Mouse (Mus musculus): ENCODE data around the gene Dchs2. TPM values are rescaled to one million over a fixed set of nuclear protein-coding genes. Genes with fewer than 3 reads are reported as not detected.
"Not testable (repeated sequence)": the region's sequence is repeated elsewhere in the genome, so short reads cannot be mapped to it uniquely, and the experiment has no call there.

The Dchs2 gene
- polyA plus RNA-seq, 1 experiment = 0.02 TPM

- Histone ChIP-seq H3K4me3 (ENCODE audit: insufficient read depth, poor library complexity, severe bottlenecking) (no peak overlapping the region), H3K27me3 (ENCODE audit: control insufficient read depth, insufficient read depth, insufficient read length) (peaks cover 19% of the 10 kb centered on the region), H3ac (ENCODE audit: control insufficient read depth, insufficient read length, low read depth) (no peak overlapping the region), H3K36me3 (ENCODE audit: control insufficient read depth, insufficient read depth) (no peaks in the 10 kb centered on the region), H3K79me2 (ENCODE audit: control insufficient read depth, insufficient read depth) (no peaks in the 10 kb centered on the region), H3K79me3 (ENCODE audit: low read depth) (no peaks in the 10 kb centered on the region)
- TF ChIP-seq CEBPB (IDR thresholded peaks at IDR 0.05; ENCODE audit: low read depth) (no peak), CTCF (IDR thresholded peaks at IDR 0.05; ENCODE audit: control insufficient read depth, insufficient read depth, insufficient read length) (no peak), USF1 (IDR thresholded peaks at IDR 0.05; ENCODE audit: low read depth) (no peak)
These were observed 12.8 kb upstream of the Dchs2 start for GRCm38 (mm10) chr3:83114946-83115345.

- Histone ChIP-seq H3K36me3 (ENCODE audit: control insufficient read depth, insufficient read depth) (no peaks in the 10 kb centered on the region), H3K79me2 (ENCODE audit: control insufficient read depth, insufficient read depth) (no peaks in the 10 kb centered on the region), H3K27me3 (ENCODE audit: control insufficient read depth, insufficient read depth, insufficient read length) (peaks cover 14% of the 10 kb centered on the region), H3K4me3 (ENCODE audit: insufficient read depth, poor library complexity, severe bottlenecking) (no peak overlapping the region), H3ac (ENCODE audit: control insufficient read depth, insufficient read length, low read depth) (no peak overlapping the region), H3K79me3 (ENCODE audit: low read depth) (no peaks in the 10 kb centered on the region)
- TF ChIP-seq USF1 (IDR thresholded peaks at IDR 0.05; ENCODE audit: low read depth) (no peak), MAX (IDR thresholded peaks at IDR 0.05) (no peak), CTCF (IDR thresholded peaks at IDR 0.05; ENCODE audit: control insufficient read depth, insufficient read depth, insufficient read length) (no peak)
These were observed 10.2 kb upstream of the Dchs2 start for GRCm38 (mm10) chr3:83117592-83117991.

- H3K79me2 ChIP-seq (ENCODE audit: control insufficient read depth, insufficient read depth); H3ac ChIP-seq (ENCODE audit: control insufficient read depth, insufficient read length, low read depth); H3K36me3 ChIP-seq (ENCODE audit: control insufficient read depth, insufficient read depth); H3K79me3 ChIP-seq (ENCODE audit: low read depth); H3K4me3 ChIP-seq (ENCODE audit: insufficient read depth, poor library complexity, severe bottlenecking): not testable (repeated sequence)
- peaks cover 30% of the 10 kb centered on the region for H3K27me3 ChIP-seq (ENCODE audit: control insufficient read depth, insufficient read depth, insufficient read length)
These were observed 3.8 kb upstream of the Dchs2 start for GRCm38 (mm10) chr3:83123945-83124344.

DNA sequence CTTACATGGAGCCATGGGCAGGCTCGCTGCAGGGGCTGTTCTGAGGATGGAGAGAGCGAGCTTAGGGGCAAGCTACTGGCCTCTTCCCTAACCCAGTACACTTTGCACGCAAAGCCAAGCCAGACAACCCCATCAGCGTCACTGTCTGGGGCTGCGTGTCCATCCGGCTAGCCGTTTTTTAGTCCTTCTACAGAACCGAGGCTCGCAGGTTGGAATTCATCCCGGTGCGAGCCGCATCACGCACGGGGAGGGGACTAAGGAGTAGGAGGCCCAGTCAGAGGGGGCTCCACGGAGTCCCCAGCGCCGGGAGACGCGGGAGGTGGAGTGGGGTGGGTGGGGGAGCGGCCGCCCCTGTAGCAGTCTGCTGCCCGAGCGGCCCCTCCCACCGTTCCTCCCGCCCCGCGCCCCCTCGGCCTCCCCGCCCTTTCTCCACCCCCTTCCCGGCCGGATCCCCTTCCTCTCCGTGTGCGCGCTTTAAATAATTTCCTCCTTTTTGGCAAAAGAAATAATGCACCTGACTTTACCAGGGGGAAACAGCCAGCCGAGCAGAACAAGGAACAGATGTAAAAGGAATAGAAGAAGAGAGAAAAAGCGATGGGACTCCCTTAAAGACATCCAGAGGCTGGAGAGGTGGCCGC lies 541 bp upstream of the Dchs2 start:
- no peak overlapping the region for H3ac ChIP-seq (ENCODE audit: control insufficient read depth, insufficient read length, low read depth)
- H3K27me3 ChIP-seq (ENCODE audit: control insufficient read depth, insufficient read depth, insufficient read length) = peaks cover 46% of the 10 kb centered on the region
- no peaks in the 10 kb centered on the region for H3K79me3 ChIP-seq (ENCODE audit: low read depth)

DNA sequence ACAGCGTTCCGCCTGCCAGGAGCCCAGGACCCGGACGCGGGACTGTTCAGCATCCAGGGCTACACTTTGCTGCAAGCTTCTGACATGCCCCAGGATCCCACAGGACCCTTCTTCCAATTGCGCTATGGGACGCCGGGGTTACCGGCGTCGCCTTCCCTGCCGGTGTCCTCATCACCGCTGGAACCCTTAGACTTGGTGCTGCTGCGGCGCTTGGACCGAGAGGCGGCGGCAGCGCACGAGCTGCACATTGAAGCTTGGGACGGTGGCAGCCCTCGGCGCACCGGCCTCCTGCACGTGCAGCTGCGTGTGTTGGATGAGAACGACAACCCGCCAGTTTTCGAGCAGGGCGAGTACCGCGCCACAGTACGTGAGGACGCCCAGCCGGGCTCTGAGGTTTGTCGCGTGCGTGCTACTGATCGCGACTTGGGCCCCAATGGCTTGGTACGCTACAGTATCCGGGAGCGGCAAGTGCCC lies 738 bp downstream of the Dchs2 start:
- H3ac ChIP-seq (ENCODE audit: control insufficient read depth, insufficient read length, low read depth) = no peak overlapping the region
- no peaks in the 10 kb centered on the region for H3K79me2 ChIP-seq (ENCODE audit: control insufficient read depth, insufficient read depth)
- no peaks in the 10 kb centered on the region for H3K36me3 ChIP-seq (ENCODE audit: control insufficient read depth, insufficient read depth)
- H3K4me3 ChIP-seq (ENCODE audit: insufficient read depth, poor library complexity, severe bottlenecking) = no peak overlapping the region
- TF ChIP-seq MYOG (IDR thresholded peaks at IDR 0.05; ENCODE audit: control insufficient read depth, extremely low read depth, insufficient read length) = no peak
- TF ChIP-seq MYOD1 (IDR thresholded peaks at IDR 0.05; ENCODE audit: control insufficient read depth, insufficient read length, low read depth) = no peak
- TF ChIP-seq CEBPB (IDR thresholded peaks at IDR 0.05; ENCODE audit: low read depth) = no peak
- no peak for TF ChIP-seq CTCF (IDR thresholded peaks at IDR 0.05; ENCODE audit: control insufficient read depth, insufficient read depth, insufficient read length)
- no peak for TF ChIP-seq USF1 (IDR thresholded peaks at IDR 0.05; ENCODE audit: low read depth)
- TF ChIP-seq FOSL1 (IDR thresholded peaks at IDR 0.05; ENCODE audit: insufficient read depth, low read length, poor library complexity, severe bottlenecking) = no peak
- TF ChIP-seq MAX (IDR thresholded peaks at IDR 0.05) = no peak
- H3K27me3 ChIP-seq (ENCODE audit: control insufficient read depth, insufficient read depth, insufficient read length) = peaks cover 46% of the 10 kb centered on the region
- no peaks in the 10 kb centered on the region for H3K79me3 ChIP-seq (ENCODE audit: low read depth)

More for the DNA sequence above, 541 bp upstream of the Dchs2 start:
- TF ChIP-seq MYOG (IDR thresholded peaks at IDR 0.05; ENCODE audit: control insufficient read depth, extremely low read depth, insufficient read length) (no peak), FOSL1 (IDR thresholded peaks at IDR 0.05; ENCODE audit: insufficient read depth, low read length, poor library complexity, severe bottlenecking) (no peak), USF1 (IDR thresholded peaks at IDR 0.05; ENCODE audit: low read depth) (no peak), MYOD1 (IDR thresholded peaks at IDR 0.05; ENCODE audit: control insufficient read depth, insufficient read length, low read depth) (no peak), CEBPB (IDR thresholded peaks at IDR 0.05; ENCODE audit: low read depth) (no peak), MAX (IDR thresholded peaks at IDR 0.05) (no peak), CTCF (IDR thresholded peaks at IDR 0.05; ENCODE audit: control insufficient read depth, insufficient read depth, insufficient read length) (no peak)
- H3K36me3 ChIP-seq (ENCODE audit: control insufficient read depth, insufficient read depth) = no peaks in the 10 kb centered on the region
- H3K4me3 ChIP-seq (ENCODE audit: insufficient read depth, poor library complexity, severe bottlenecking) = no peak overlapping the region
- no peaks in the 10 kb centered on the region for H3K79me2 ChIP-seq (ENCODE audit: control insufficient read depth, insufficient read depth)

DNA sequence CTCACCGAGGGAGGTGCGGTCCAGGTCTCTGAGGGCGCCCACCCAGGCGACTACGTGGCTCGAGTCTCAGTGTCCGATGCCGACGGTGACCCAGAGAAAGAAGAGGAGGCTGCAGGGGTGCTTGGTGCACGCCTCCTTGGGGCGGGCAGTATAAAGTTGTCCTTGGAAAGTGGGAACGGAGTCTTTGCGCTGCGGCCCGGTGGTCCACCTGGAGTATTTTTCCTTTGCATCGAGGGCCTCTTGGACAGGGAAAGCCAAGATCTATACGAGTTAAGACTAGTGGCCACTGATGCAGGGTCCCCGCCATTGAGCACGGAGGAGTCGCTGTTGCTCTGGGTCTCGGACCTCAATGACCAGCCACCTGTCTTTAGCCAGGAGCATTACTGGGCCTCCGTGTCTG lies 1.4 kb downstream of the Dchs2 start:
- no peaks in the 10 kb centered on the region for H3K79me2 ChIP-seq (ENCODE audit: control insufficient read depth, insufficient read depth)
- H3K27me3 ChIP-seq (ENCODE audit: control insufficient read depth, insufficient read depth, insufficient read length) = peaks cover 46% of the 10 kb centered on the region
- TF ChIP-seq MAX (IDR thresholded peaks at IDR 0.05) (no peak), CTCF (IDR thresholded peaks at IDR 0.05; ENCODE audit: control insufficient read depth, insufficient read depth, insufficient read length) (no peak), CEBPB (IDR thresholded peaks at IDR 0.05; ENCODE audit: low read depth) (no peak), MYOD1 (IDR thresholded peaks at IDR 0.05; ENCODE audit: control insufficient read depth, insufficient read length, low read depth) (no peak), MYOG (IDR thresholded peaks at IDR 0.05; ENCODE audit: control insufficient read depth, extremely low read depth, insufficient read length) (no peak), FOSL1 (IDR thresholded peaks at IDR 0.05; ENCODE audit: insufficient read depth, low read length, poor library complexity, severe bottlenecking) (no peak), USF1 (IDR thresholded peaks at IDR 0.05; ENCODE audit: low read depth) (no peak)
- no peak overlapping the region for H3K4me3 ChIP-seq (ENCODE audit: insufficient read depth, poor library complexity, severe bottlenecking)
- H3ac ChIP-seq (ENCODE audit: control insufficient read depth, insufficient read length, low read depth) = no peak overlapping the region
- H3K36me3 ChIP-seq (ENCODE audit: control insufficient read depth, insufficient read depth) = no peaks in the 10 kb centered on the region
- no peaks in the 10 kb centered on the region for H3K79me3 ChIP-seq (ENCODE audit: low read depth)

Measured in C2C12 (cell line).